Mouse (Mus musculus) MEL (cell line): ENCODE measurements around the gene Smg6. TPM values are rescaled to one million over a fixed set of nuclear protein-coding genes. Genes with fewer than 3 reads are reported as not detected.

Experiments used
- DNase-seq: peaks from one replicate; pipeline ENCODE4 v3.0.0; 2011; ENCODE audit warnings: low read depth, low spot score
- H3K27ac ChIP-seq: 2 replicates; pipeline ENCODE4 v1.5.1; 2012; ENCODE audit warnings: low read depth, mild to moderate bottlenecking, control low read depth, low read length, moderate library complexity; ENCODE audit not compliant: control insufficient read depth
- H3K27me3 ChIP-seq, 2 experiments: fragments of 150-350 bp in 1 of 2; sonication (generic) in 1 of 2; 2 replicates each; pipeline ENCODE4 v1.6.1; 2012; ENCODE audit warnings: low read length in 2 of 2, mild to moderate bottlenecking in 2 of 2, improper control_type of control experiment in 1 of 2, moderate library complexity in 1 of 2; ENCODE audit not compliant: insufficient read depth in 2 of 2, control insufficient read depth in 1 of 2
- H3K36me3 ChIP-seq, 2 experiments: 2 replicates each; pipeline ENCODE4 v1.6.1; 2012 to 2014; ENCODE audit warnings: low read length in 2 of 2, improper control_type of control experiment in 1 of 2, inconsistent platforms in 1 of 2, mild to moderate bottlenecking in 1 of 2; ENCODE audit not compliant: insufficient read depth in 2 of 2, control insufficient read depth in 1 of 2
- H3K4me1 ChIP-seq, 2 experiments: fragments of 150-350 bp in 1 of 2; sonication (generic) in 1 of 2; 2 replicates each; pipeline ENCODE4 v1.6.1; 2012; ENCODE audit warnings: low read length in 2 of 2, improper control_type of control experiment in 1 of 2, mild to moderate bottlenecking in 1 of 2; ENCODE audit not compliant: insufficient read depth in 2 of 2, control insufficient read depth in 1 of 2
- H3K4me3 ChIP-seq, 2 experiments: fragments of 150-350 bp in 1 of 2; sonication (generic) in 1 of 2; 2 replicates each; pipeline ENCODE4 v1.5.1; 2012; ENCODE audit warnings: low read depth in 2 of 2, low read length in 2 of 2, mild to moderate bottlenecking in 2 of 2, moderate library complexity in 2 of 2, control low read depth in 1 of 2, improper control_type of control experiment in 1 of 2; ENCODE audit not compliant: control insufficient read depth in 1 of 2, insufficient read depth in 1 of 2
- H3K79me2 ChIP-seq: 2 replicates; pipeline ENCODE4 v1.6.1; 2012; ENCODE audit warnings: mild to moderate bottlenecking, low read length, moderate library complexity; ENCODE audit not compliant: control insufficient read depth, poor library complexity, insufficient read depth
- H3K9ac ChIP-seq: 2 replicates; pipeline ENCODE4 v1.6.1; 2012; ENCODE audit warnings: low read depth, mild to moderate bottlenecking, control low read depth, low read length, moderate library complexity; ENCODE audit not compliant: control insufficient read depth, poor library complexity, severe bottlenecking
- H3K9me3 ChIP-seq: fragments of 150-350 bp; sonication (generic); replicated peaks from 2 replicates; pipeline ENCODE4 v1.6.1; 2012; ENCODE audit warnings: mild to moderate bottlenecking, low read length, improper control_type of control experiment, moderate library complexity; ENCODE audit not compliant: insufficient read depth
- BHLHE40 ChIP-seq: IDR thresholded peaks from 2 replicates; pipeline ENCODE4 v1.6.1; 2012; ENCODE audit warnings: low read depth, mild to moderate bottlenecking, inconsistent platforms, low read length, improper control_type of control experiment, borderline replicate concordance
- CHD1 ChIP-seq: IDR thresholded peaks from 2 replicates; pipeline ENCODE4 v1.6.1; 2012; ENCODE audit warnings: low read depth, mild to moderate bottlenecking, inconsistent platforms, low read length, improper control_type of control experiment
- CHD2 ChIP-seq: IDR thresholded peaks from 2 replicates; pipeline ENCODE4 v1.6.1; 2011; ENCODE audit warnings: low read length, improper control_type of control experiment
- CTCF ChIP-seq, 3 experiments: IDR thresholded peaks in 2 of 3; conservative IDR thresholded peaks in 1 of 3; 2 replicates each; pipeline ENCODE4 v1.5.1; 2011 to 2012; ENCODE audit warnings: low read length in 3 of 3, low read depth in 2 of 3, mild to moderate bottlenecking in 2 of 3, improper control_type of control experiment in 1 of 3, inconsistent platforms in 1 of 3, mixed read lengths in 1 of 3, moderate library complexity in 1 of 3; ENCODE audit not compliant: control insufficient read depth in 1 of 3, insufficient read depth in 1 of 3, poor library complexity in 1 of 3, severe bottlenecking in 1 of 3
- E2F4 ChIP-seq: IDR thresholded peaks from 2 replicates; pipeline ENCODE4 v1.6.1; 2011; ENCODE audit warnings: low read depth, low read length, improper control_type of control experiment, borderline replicate concordance
- ELF1 ChIP-seq: IDR thresholded peaks from 2 replicates; pipeline ENCODE4 v1.6.1; 2014; ENCODE audit warnings: low read depth, mild to moderate bottlenecking, inconsistent platforms, low read length, improper control_type of control experiment, moderate library complexity
- EP300 ChIP-seq, 2 experiments: IDR thresholded peaks; 2 replicates each; pipeline ENCODE4 v1.6.1; 2011; ENCODE audit warnings: improper control_type of control experiment in 2 of 2, low read length in 2 of 2, low read depth in 1 of 2, mild to moderate bottlenecking in 1 of 2
- ETS1 ChIP-seq: IDR thresholded peaks from 2 replicates; pipeline ENCODE4 v1.6.1; 2012; ENCODE audit warnings: low read depth, mild to moderate bottlenecking, inconsistent platforms, low read length, improper control_type of control experiment, moderate library complexity
- GABPA ChIP-seq: IDR thresholded peaks from 2 replicates; pipeline ENCODE4 v1.6.1; 2012; ENCODE audit warnings: low read depth, mild to moderate bottlenecking, inconsistent platforms, low read length, improper control_type of control experiment, moderate library complexity
- GATA1 ChIP-seq: IDR thresholded peaks from 2 replicates; pipeline ENCODE4 v1.6.1; 2011; ENCODE audit warnings: low read depth, low read length, improper control_type of control experiment
- KAT2A ChIP-seq: conservative IDR thresholded peaks from 2 replicates; pipeline ENCODE4 v1.6.1; 2012; ENCODE audit warnings: low read depth, low read length, improper control_type of control experiment, inconsistent platforms
- MAFK ChIP-seq: IDR thresholded peaks from 2 replicates; pipeline ENCODE4 v1.6.1; 2011; ENCODE audit warnings: low read depth, mild to moderate bottlenecking, low read length, improper control_type of control experiment, borderline replicate concordance
- MAX ChIP-seq: IDR thresholded peaks from 2 replicates; pipeline ENCODE4 v1.6.1; 2011; ENCODE audit warnings: low read length, improper control_type of control experiment
- MAZ ChIP-seq: IDR thresholded peaks from 2 replicates; pipeline ENCODE4 v1.6.1; 2012; ENCODE audit warnings: low read depth, mild to moderate bottlenecking, inconsistent platforms, low read length, improper control_type of control experiment
- MEF2A ChIP-seq: IDR thresholded peaks from 2 replicates; pipeline ENCODE4 v1.6.1; 2014; ENCODE audit warnings: low read depth, mild to moderate bottlenecking, inconsistent platforms, low read length, improper control_type of control experiment; ENCODE audit not compliant: poor library complexity, insufficient replicate concordance, severe bottlenecking; ENCODE audit errors: extremely low read depth
- MXI1 ChIP-seq: IDR thresholded peaks from 2 replicates; pipeline ENCODE4 v1.6.1; 2011; ENCODE audit warnings: mild to moderate bottlenecking, low read depth, low read length, improper control_type of control experiment
- MYB ChIP-seq: IDR thresholded peaks from 2 replicates; pipeline ENCODE4 v1.6.1; 2011; ENCODE audit warnings: mild to moderate bottlenecking, low read depth, low read length, improper control_type of control experiment
- MYC ChIP-seq: IDR thresholded peaks from 2 replicates; pipeline ENCODE4 v1.6.1; 2011; ENCODE audit warnings: low read depth, mild to moderate bottlenecking, low read length, improper control_type of control experiment, moderate library complexity
- NRF1 ChIP-seq: IDR thresholded peaks from 2 replicates; pipeline ENCODE4 v1.6.1; 2014; ENCODE audit warnings: low read depth, mild to moderate bottlenecking, inconsistent platforms, low read length, improper control_type of control experiment, moderate library complexity; ENCODE audit not compliant: poor library complexity, insufficient read depth, severe bottlenecking
- POLR2A ChIP-seq, 2 experiments: IDR thresholded peaks; 2 replicates each; pipeline ENCODE4 v1.6.1; 2011 to 2012; ENCODE audit warnings: low read length in 2 of 2, mild to moderate bottlenecking in 2 of 2, control low read depth in 1 of 2, improper control_type of control experiment in 1 of 2, low read depth in 1 of 2, moderate library complexity in 1 of 2; ENCODE audit not compliant: control insufficient read depth in 1 of 2, insufficient read depth in 1 of 2, poor library complexity in 1 of 2
- POLR2AphosphoS2 ChIP-seq: IDR thresholded peaks from 2 replicates; pipeline ENCODE4 v1.6.1; 2011; ENCODE audit warnings: low read length, improper control_type of control experiment
- POLR2AphosphoS5 ChIP-seq: IDR thresholded peaks from 2 replicates; pipeline ENCODE4 v1.6.1; 2012; ENCODE audit warnings: low read depth, borderline replicate concordance, mild to moderate bottlenecking, inconsistent platforms, low read length, moderate library complexity, mixed read lengths
- RAD21 ChIP-seq: IDR thresholded peaks from 2 replicates; pipeline ENCODE4 v1.6.1; 2011; ENCODE audit warnings: mild to moderate bottlenecking, low read depth, low read length, improper control_type of control experiment
- RCOR1 ChIP-seq: IDR thresholded peaks from 2 replicates; pipeline ENCODE4 v1.6.1; 2012; ENCODE audit warnings: low read depth, mild to moderate bottlenecking, inconsistent platforms, low read length, improper control_type of control experiment
- SIN3A ChIP-seq: IDR thresholded peaks from 2 replicates; pipeline ENCODE4 v1.6.1; 2012; ENCODE audit warnings: low read length, improper control_type of control experiment, inconsistent platforms
- SMC3 ChIP-seq: IDR thresholded peaks from 2 replicates; pipeline ENCODE4 v1.6.1; 2011; ENCODE audit warnings: low read depth, low read length, improper control_type of control experiment
- TAL1 ChIP-seq: IDR thresholded peaks from 2 replicates; pipeline ENCODE4 v1.6.1; 2012; ENCODE audit warnings: mild to moderate bottlenecking, inconsistent platforms, low read length, moderate library complexity, mixed read lengths
- TBP ChIP-seq: IDR thresholded peaks from 2 replicates; pipeline ENCODE4 v1.8.0; 2011; ENCODE audit warnings: low read depth, low read length, improper control_type of control experiment
- TCF12 ChIP-seq: IDR thresholded peaks from 2 replicates; pipeline ENCODE4 v1.6.1; 2014; ENCODE audit warnings: low read depth, mild to moderate bottlenecking, inconsistent platforms, low read length, improper control_type of control experiment, moderate library complexity
- UBTF ChIP-seq: IDR thresholded peaks from 2 replicates; pipeline ENCODE4 v1.6.1; 2012; ENCODE audit warnings: low read depth, mild to moderate bottlenecking, inconsistent platforms, low read length, improper control_type of control experiment, moderate library complexity, borderline replicate concordance; ENCODE audit not compliant: insufficient read depth
- USF1 ChIP-seq: IDR thresholded peaks from 2 replicates; pipeline ENCODE4 v1.6.1; 2014; ENCODE audit warnings: low read depth, mild to moderate bottlenecking, inconsistent platforms, low read length, improper control_type of control experiment, moderate library complexity
- USF2 ChIP-seq, 2 experiments: IDR thresholded peaks; 2 replicates each; pipeline ENCODE4 v1.6.1; 2011 to 2012; ENCODE audit warnings: improper control_type of control experiment in 2 of 2, low read length in 2 of 2, borderline replicate concordance in 1 of 2, inconsistent platforms in 1 of 2, low read depth in 1 of 2, mild to moderate bottlenecking in 1 of 2; ENCODE audit not compliant: insufficient read depth in 1 of 2
- ZC3H11A ChIP-seq: IDR thresholded peaks from 2 replicates; pipeline ENCODE4 v1.6.1; 2012; ENCODE audit warnings: low read depth, mild to moderate bottlenecking, inconsistent platforms, low read length, improper control_type of control experiment
- ZKSCAN1 ChIP-seq: IDR thresholded peaks from 2 replicates; pipeline ENCODE4 v1.6.1; 2012; ENCODE audit warnings: low read depth, mild to moderate bottlenecking, inconsistent platforms, low read length, improper control_type of control experiment, moderate library complexity
- ZMIZ1 ChIP-seq: IDR thresholded peaks from 2 replicates; pipeline ENCODE4 v1.6.1; 2012; ENCODE audit warnings: low read depth, mild to moderate bottlenecking, inconsistent platforms, low read length, improper control_type of control experiment, moderate library complexity
- ZNF384 ChIP-seq: IDR thresholded peaks from 2 replicates; pipeline ENCODE4 v1.6.1; 2012; ENCODE audit warnings: low read depth, mild to moderate bottlenecking, inconsistent platforms, low read length, improper control_type of control experiment
- polyA plus RNA-seq, 2 experiments: library from polyadenylated mRNA; stranded (reverse) in 1 of 2; unstranded in 1 of 2; fragments of >175 nt in 1 of 2; fragments of >200 nt in 1 of 2; gene quantifications; 2 replicates each; pipeline versions ENCODE4 v1.2.1 to v1.2.4; 2012; ENCODE audit warnings: low replicate concordance in 2 of 2, low read depth in 1 of 2; ENCODE audit not compliant: insufficient read length in 2 of 2, insufficient read depth in 1 of 2, missing spikeins in 1 of 2
- total RNA-seq: library from RNA; depleted of rRNA; stranded (reverse); fragments of 300-350 nt; gene quantifications from 2 replicates; pipeline ENCODE4 v1.2.3, GENCODE M21; 2012

The Smg6 gene
- total and polyA plus RNA-seq, 3 experiments, result 11.6 to 19.0 TPM; not detected in 1

GRCm38 (mm10) chr11:74926388-74927005 is 874 bp downstream of the Smg6 start:
- Histone ChIP-seq H3K4me1 (peaks cover 12 to 13% of the 10 kb centered on the region in 2 experiments), H3K79me2 (peaks cover 36% of the 10 kb centered on the region), H3K4me3 (peak overlapping the region; percentile 95 to 97), H3K9ac (peak overlapping the region; percentile 93), H3K27ac (peak overlapping the region; percentile 91), H3K27me3 (no peaks in the 10 kb centered on the region), H3K9me3 (no peaks in the 10 kb centered on the region), H3K36me3 (peaks cover 2 to 31% of the 10 kb centered on the region in 2 experiments)
- peak; percentile 96 for DNase-seq
- TF ChIP-seq ZNF384 (no peak), MAX (0 out of 2 replicates have a peak, but pooled peaks have one; percentile 32), E2F4 (no peak), KAT2A (no peak), TCF12 (peak; percentile 69), SIN3A (peak; percentile 92), CHD1 (peak; percentile 55; the same call in 1 of the 2 replicates), ZC3H11A (no peak), BHLHE40 (no peak), GATA1 (peak; percentile 81), POLR2AphosphoS2 (no peak), MAFK (peak; percentile 74; the same call in 1 of the 2 replicates), POLR2AphosphoS5 (no peak; the same call in 1 of the 2 replicates), MYC (peak; percentile 42; the same call in 1 of the 2 replicates), MAZ (peak; percentile 72; the same call in 1 of the 2 replicates), MEF2A (no peak), GABPA (no peak), RAD21 (no peak), SMC3 (no peak), TAL1 (peak; percentile 45; the same call in 1 of the 2 replicates), POLR2A (IDR thresholded peaks at IDR 0.05; ENCODE audit: control insufficient read depth in 1 of 2, insufficient read depth in 1 of 2, low read depth in 1 of 2, low read length in 2 of 2, poor library complexity in 1 of 2) (no peak; a peak in 1 of 4 replicates), ETS1 (peak; percentile 83), MYB (peak; percentile 57; the same call in 1 of the 2 replicates), ZMIZ1 (no peak), RCOR1 (peak; percentile 47; the same call in 1 of the 2 replicates), NRF1 (no peak), USF2 (IDR thresholded peaks at IDR 0.05; ENCODE audit: borderline replicate concordance in 1 of 2, insufficient read depth in 1 of 2, low read depth in 1 of 2, low read length in 2 of 2) (no peak), UBTF (no peak), USF1 (no peak), MXI1 (0 out of 2 replicates have a peak, but pooled peaks have one; percentile 37), ELF1 (no peak), CTCF (IDR thresholded peaks at IDR 0.05 in 2 of 3, conservative IDR thresholded peaks at IDR 0.05 in 1 of 3; ENCODE audit: control insufficient read depth in 1 of 3, insufficient read depth in 1 of 3, low read depth in 2 of 3, low read length in 3 of 3, poor library complexity in 1 of 3, severe bottlenecking in 1 of 3) (no peak), TBP (peak; percentile 73), ZKSCAN1 (no peak), CHD2 (no peak), EP300 (IDR thresholded peaks at IDR 0.05; ENCODE audit: low read depth in 1 of 2, low read length in 2 of 2) (peak; percentile 65 to 77)
